In genomic region chr16:24620021-24620420, GRCm38 (mm10) we compare ENCODE assay signal across 15 mouse cellular contexts.
A peak's percentile ranks its signal among the peaks of the same experiment; 100 is the strongest.
DNase-seq lines count a peak whose midpoint lies in the region; ATAC-seq and TF ChIP-seq lines count a peak whose summit lies in the region.
"Had no signal": no experiment of that assay in that cellular context is flagged by ENCODE, and none has a peak within 500 bp of the region (broad histone marks: within the 10 kb centered on the region; RNA-seq: fewer than 3 reads in every experiment).

No protein-coding gene starts in this region.

- no peak overlapping the region for H3K4me3 ChIP-seq in liver, postnatal 0 days (ENCODE audit: low read depth, low read length)
- H3K4me3 ChIP-seq in liver, embryonic 11.5 days (ENCODE audit: low read depth, low read length) = no peak overlapping the region
- no peak overlapping the region for H3K4me3 ChIP-seq in bone marrow macrophage, adult 2 months (ENCODE audit: insufficient read depth, low read length)
- H3K4me3 ChIP-seq: forebrain, embryonic 12.5 days; heart, adult 2 months; liver, embryonic 15.5 days; midbrain, embryonic 12.5 days had no signal

- DNase-seq in liver, postnatal 0 days = peak; percentile 21
- no peak for DNase-seq in liver, embryonic 11.5 days (ENCODE audit: low spot score)
- DNase-seq in spleen, postnatal 36 days (ENCODE audit: low spot score in 2 of 2) = peak; percentile 80 to 84
- DNase-seq in MN1 (ENCODE audit: low spot score) = no peak
- no peak for DNase-seq in left cerebral cortex, postnatal 25 days (ENCODE audit: low spot score in 2 of 2)
- DNase-seq: cerebellum, adult 2 months; left cerebral cortex, postnatal 4 days had no signal

- peaks cover 27% of the 10 kb centered on the region for H3K4me1 ChIP-seq in liver, postnatal 0 days (ENCODE audit: insufficient read depth)
- H3K4me1 ChIP-seq in liver, embryonic 11.5 days (replicated peaks; ENCODE audit: control insufficient read depth, insufficient read depth, low read length) = no peaks in the 10 kb centered on the region
- peaks cover 30% of the 10 kb centered on the region for H3K4me1 ChIP-seq in bone marrow macrophage, adult 2 months (ENCODE audit: control insufficient read depth, insufficient read depth, low read length)
- H3K4me1 ChIP-seq: liver, embryonic 15.5 days had no signal

- TF ChIP-seq CTCF in liver, postnatal 0 days (IDR thresholded peaks at IDR 0.05; ENCODE audit: low read depth) = no peak
- no peak for TF ChIP-seq CTCF in bone marrow macrophage, adult 2 months (IDR thresholded peaks at IDR 0.05; ENCODE audit: low read depth, low read length)

- TF ChIP-seq POLR2A in bone marrow macrophage, adult 2 months (IDR thresholded peaks at IDR 0.05; ENCODE audit: borderline replicate concordance, low read depth, low read length) = no peak

- H3K9me3 ChIP-seq in liver, postnatal 0 days (ENCODE audit: low read length) = no peaks in the 10 kb centered on the region
- no peaks in the 10 kb centered on the region for H3K9me3 ChIP-seq in liver, embryonic 11.5 days (ENCODE audit: control insufficient read depth, low read length)
- H3K9me3 ChIP-seq: forebrain, embryonic 12.5 days; liver, embryonic 15.5 days; midbrain, embryonic 12.5 days had no signal

- no peak for ATAC-seq in liver, postnatal 0 days
- no peak for ATAC-seq in liver, embryonic 11.5 days (replicated peaks; ENCODE audit: low FRiP score)
- peak; percentile 84 for ATAC-seq in megakaryocyte, adult 5-6 weeks (ENCODE audit: poor library complexity, severe bottlenecking)
- ATAC-seq: inflammation-experienced regulatory T-cells, adult 6 months; Patski had no signal

- H3K36me3 ChIP-seq in liver, postnatal 0 days (replicated peaks; ENCODE audit: insufficient read depth, low read length) = no peaks in the 10 kb centered on the region; the same call in 1 of the 2 replicates
- no peaks in the 10 kb centered on the region for H3K36me3 ChIP-seq in liver, embryonic 11.5 days (ENCODE audit: control insufficient read depth, insufficient read depth, low read length)
- H3K36me3 ChIP-seq: forebrain, embryonic 12.5 days; liver, embryonic 15.5 days; midbrain, embryonic 12.5 days had no signal

- no peak overlapping the region for H3K4me2 ChIP-seq in liver, postnatal 0 days (ENCODE audit: low read depth, low read length)
- no peak overlapping the region for H3K4me2 ChIP-seq in liver, embryonic 11.5 days
- H3K4me2 ChIP-seq: forebrain, embryonic 12.5 days; liver, embryonic 15.5 days; midbrain, embryonic 12.5 days had no signal

- WGBS in liver, postnatal 0 days (ENCODE audit: insufficient replicate concordance) = 48% methylated on average over 3 of the region's 3 CpGs
- WGBS in liver, embryonic 11.5 days = 60% methylated on average over 3 of the region's 3 CpGs

- H3K27ac ChIP-seq in liver, postnatal 0 days (ENCODE audit: low read depth) = peak overlapping the region; percentile 53
- no peak overlapping the region for H3K27ac ChIP-seq in liver, embryonic 11.5 days (ENCODE audit: low read depth, low read length)
- H3K27ac ChIP-seq in bone marrow macrophage, adult 2 months (ENCODE audit: insufficient read depth, low read depth, low read length) = peak overlapping the region; percentile 40
- H3K27ac ChIP-seq: forebrain, embryonic 12.5 days; heart, adult 2 months; liver, embryonic 15.5 days; midbrain, embryonic 12.5 days had no signal

- no peaks in the 10 kb centered on the region for H3K27me3 ChIP-seq in liver, postnatal 0 days (ENCODE audit: insufficient read depth, low read length)
- H3K27me3 ChIP-seq in liver, embryonic 11.5 days (replicated peaks; ENCODE audit: control insufficient read depth, insufficient read depth, low read length) = no peaks in the 10 kb centered on the region
- H3K27me3 ChIP-seq: forebrain, embryonic 12.5 days; liver, embryonic 15.5 days; midbrain, embryonic 12.5 days; Patski had no signal

- TF ChIP-seq EP300 in liver, postnatal 0 days (IDR thresholded peaks at IDR 0.05; ENCODE audit: low read depth) = no peak

- H3K9ac ChIP-seq in liver, postnatal 0 days (replicated peaks) = no peak overlapping the region
- no peak overlapping the region for H3K9ac ChIP-seq in liver, embryonic 11.5 days (ENCODE audit: low read depth, low read length)
- H3K9ac ChIP-seq: forebrain, embryonic 12.5 days; liver, embryonic 15.5 days; midbrain, embryonic 12.5 days had no signal

- intact Hi-C loops in left cerebral cortex, postnatal 25 days (cut with DNase I) = no loop called here

Comparison
In these comparisons a context has a peak if more than half of its experiments do, and no peak if none do; other contexts are left out.
1. DNase-seq: peak in liver, postnatal 0 days (single experiment) and spleen, postnatal 36 days (2 of 2); none in liver, embryonic 11.5 days (single experiment), MN1 (single experiment) and left cerebral cortex, postnatal 25 days (0 of 2).